Mouse (Mus musculus) kidney, embryonic 15.5 days (tissue): ENCODE results near the gene Gramd2. TPM values are rescaled to one million over a fixed set of nuclear protein-coding genes. Genes with fewer than 3 reads are reported as not detected.

Source experiments
- ATAC-seq: fragments of 200-750 bp; cut with Nextera tagmentation; replicated peaks from 2 replicates; pipeline ENCODE4 v1.8.0; 2017; ENCODE audit warnings: moderate TSS enrichment; ENCODE audit not compliant: low FRiP score
- H3K27ac ChIP-seq: fragments of 300-500 bp; sonication (generic); 2 replicates; pipeline ENCODE4 v1.5.1; 2015; ENCODE audit warnings: mild to moderate bottlenecking, inconsistent platforms
- H3K27me3 ChIP-seq: fragments of 300-500 bp; sonication (generic); 2 replicates; pipeline ENCODE4 v1.6.1; 2015; ENCODE audit warnings: inconsistent platforms
- H3K36me3 ChIP-seq: fragments of 300-500 bp; sonication (generic); 2 replicates; pipeline ENCODE4 v1.6.1; 2015; ENCODE audit warnings: inconsistent platforms
- H3K4me1 ChIP-seq: fragments of 300-500 bp; sonication (generic); 2 replicates; pipeline ENCODE4 v1.6.1; 2015; ENCODE audit warnings: inconsistent platforms
- H3K4me2 ChIP-seq: fragments of 300-500 bp; sonication (generic); 2 replicates; pipeline ENCODE4 v1.6.1; 2015; ENCODE audit warnings: moderate library complexity, mild to moderate bottlenecking, inconsistent platforms
- H3K4me3 ChIP-seq: fragments of 300-500 bp; sonication (generic); replicated peaks from 2 replicates; pipeline ENCODE4 v1.5.1; 2015; ENCODE audit warnings: mild to moderate bottlenecking, inconsistent platforms
- H3K9ac ChIP-seq: fragments of 300-500 bp; sonication (generic); 2 replicates; pipeline ENCODE4 v1.6.1; 2015; ENCODE audit warnings: mild to moderate bottlenecking, inconsistent platforms
- H3K9me3 ChIP-seq: fragments of 300-500 bp; sonication (generic); replicated peaks from 2 replicates; pipeline ENCODE4 v1.6.1; 2016; ENCODE audit warnings: inconsistent platforms
- WGBS: fragments of 180-500 bp; shearing (Covaris S2); methylation state at CpG from one replicate; pipeline ENCODE4 v1.1.7; 2015; ENCODE audit warnings: mixed read lengths; 5-methylcytosine and 5-hydroxymethylcytosine counted together
- polyA plus RNA-seq: library from polyadenylated mRNA; unstranded; fragments of >200 nt; fragmentation: Nextera tagmentation; extraction: Ambion mirVana; gene quantifications from 2 replicates; pipeline ENCODE4 v1.2.1, GENCODE M21; 2015

The Gramd2 gene
- polyA plus RNA-seq, 1 experiment from 2014 or later = 0.95 TPM

DNA sequence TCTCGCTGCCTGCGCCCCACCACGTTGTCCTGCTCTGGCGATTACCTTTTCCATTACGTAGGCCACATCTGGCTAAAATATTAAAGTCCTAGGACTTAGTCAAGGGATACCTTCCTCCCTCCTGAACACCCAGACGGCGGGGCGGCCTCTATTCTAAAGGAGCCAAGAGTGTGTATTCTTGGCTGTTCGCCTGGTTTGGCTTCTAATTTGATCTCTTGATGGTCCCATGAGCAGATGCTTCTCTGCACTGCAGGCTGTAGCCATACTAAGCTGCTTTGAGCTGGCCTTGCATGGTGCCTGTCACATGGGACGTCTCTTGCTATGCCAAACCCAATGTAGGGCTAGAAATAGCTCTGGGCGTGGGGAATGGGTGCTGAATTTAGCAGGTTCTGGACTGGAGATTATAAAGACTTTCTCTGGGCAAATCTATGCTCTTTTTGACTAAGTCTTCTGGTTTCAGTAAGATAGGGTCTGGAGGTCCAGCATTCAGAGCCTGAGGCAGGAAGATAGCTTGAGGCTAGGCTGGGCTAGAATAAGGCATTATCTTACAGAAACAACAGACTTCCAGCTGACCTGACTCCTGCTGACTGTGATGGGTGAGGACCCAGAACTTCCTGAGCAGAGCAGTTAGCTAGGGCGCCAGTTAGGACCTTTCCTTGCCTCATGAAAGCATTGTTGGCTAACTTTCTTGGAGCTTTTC, 7.6 kb upstream of the Gramd2 start:
- no peak for ATAC-seq
- Histone ChIP-seq H3K27ac (no peak overlapping the region), H3K9ac (no peak overlapping the region), H3K9me3 (no peaks in the 10 kb centered on the region), H3K36me3 (peaks cover 100% of the 10 kb centered on the region), H3K4me1 (no peaks in the 10 kb centered on the region), H3K27me3 (no peaks in the 10 kb centered on the region), H3K4me2 (no peak overlapping the region), H3K4me3 (no peak overlapping the region)
- 88% methylated on average over 12 of the region's 12 CpGs for WGBS

DNA sequence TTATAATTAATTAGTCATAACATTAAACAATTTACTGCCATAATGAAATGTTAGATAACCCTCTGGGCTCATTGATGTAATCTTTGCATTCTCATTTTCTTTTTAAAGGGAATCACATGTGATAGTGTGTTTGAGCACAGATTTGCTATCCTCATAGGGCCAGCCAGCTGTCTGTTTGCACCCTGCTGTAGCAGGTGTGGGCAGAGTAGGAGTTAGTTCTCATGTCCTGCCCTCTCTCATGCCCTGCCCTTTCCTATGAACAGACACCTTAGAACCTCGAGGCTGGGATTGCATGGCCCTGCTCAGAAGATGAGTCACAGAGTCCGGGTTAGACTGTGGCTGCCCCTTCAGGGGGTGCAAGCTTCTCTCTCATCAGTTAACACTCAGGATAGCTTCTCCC, 6.5 kb upstream of the Gramd2 start:
- H3K9me3 ChIP-seq = no peaks in the 10 kb centered on the region
- H3K4me2 ChIP-seq = no peak overlapping the region
- H3K27me3 ChIP-seq = no peaks in the 10 kb centered on the region
- 40% methylated on average over 2 of the region's 2 CpGs for whole genome bisulfite sequencing
- H3K36me3 ChIP-seq = peaks cover 100% of the 10 kb centered on the region
- ATAC-seq = no peak
- no peak overlapping the region for H3K27ac ChIP-seq
- no peak overlapping the region for H3K4me3 ChIP-seq
- H3K4me1 ChIP-seq = no peaks in the 10 kb centered on the region
- no peak overlapping the region for H3K9ac ChIP-seq

DNA sequence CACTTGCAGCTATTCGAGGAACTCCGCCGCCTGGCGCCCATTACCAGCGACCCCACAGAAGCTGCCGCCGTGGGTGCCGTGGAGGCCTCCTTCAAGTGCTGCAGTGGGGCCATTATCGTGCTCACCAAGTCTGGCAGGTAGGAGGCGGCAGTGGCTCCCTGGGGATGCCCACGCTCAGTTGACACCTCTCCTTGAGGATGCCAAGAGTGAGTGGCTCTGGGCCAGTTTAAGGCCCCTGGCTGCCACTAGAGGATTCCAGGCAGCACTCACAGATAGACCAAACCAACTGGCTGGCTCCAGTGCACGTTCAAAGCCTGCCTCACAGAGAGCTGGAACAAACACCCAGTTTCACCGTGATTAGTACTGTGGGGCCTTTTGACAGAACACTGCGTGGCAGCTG, 4.3 kb upstream of the Gramd2 start:
- H3K27ac ChIP-seq = no peak overlapping the region
- 92% methylated on average over 14 of the region's 14 CpGs for WGBS
- H3K9ac ChIP-seq = no peak overlapping the region
- H3K9me3 ChIP-seq = no peaks in the 10 kb centered on the region
- no peak for ATAC-seq
- H3K4me3 ChIP-seq = no peak overlapping the region
- peaks cover 2% of the 10 kb centered on the region for H3K27me3 ChIP-seq
- no peak overlapping the region for H3K4me2 ChIP-seq
- H3K36me3 ChIP-seq = peaks cover 90% of the 10 kb centered on the region
- peaks cover 13% of the 10 kb centered on the region for H3K4me1 ChIP-seq

DNA sequence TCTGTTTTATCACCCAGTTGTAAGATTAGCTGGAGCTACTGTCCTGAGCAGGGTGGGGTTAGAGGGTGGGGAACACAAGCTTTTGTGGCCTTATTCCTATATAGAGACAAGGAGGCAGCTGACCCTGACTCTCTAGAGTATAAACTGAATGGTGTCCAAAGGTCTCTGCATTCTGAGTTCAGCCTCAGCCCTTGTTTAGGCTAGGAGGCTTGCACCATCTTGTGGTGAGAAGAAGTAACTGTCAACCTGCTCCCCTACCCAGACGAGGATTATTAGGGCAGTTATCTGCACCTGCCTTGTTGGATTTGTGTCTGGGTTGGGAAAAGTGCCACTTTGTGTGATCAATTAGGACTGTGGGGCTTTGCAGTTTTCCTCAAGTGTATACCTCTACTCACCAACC, 1.6 kb upstream of the Gramd2 start:
- peaks cover 22% of the 10 kb centered on the region for H3K27me3 ChIP-seq
- peaks cover 63% of the 10 kb centered on the region for H3K36me3 ChIP-seq
- no peak overlapping the region for H3K4me3 ChIP-seq
- ATAC-seq = no peak
- H3K9ac ChIP-seq = no peak overlapping the region
- H3K9me3 ChIP-seq = no peaks in the 10 kb centered on the region
- H3K4me2 ChIP-seq = no peak overlapping the region
- peaks cover 14% of the 10 kb centered on the region for H3K4me1 ChIP-seq
- 8% methylated on average over 1 of the region's 1 CpGs for WGBS
- no peak overlapping the region for H3K27ac ChIP-seq

DNA sequence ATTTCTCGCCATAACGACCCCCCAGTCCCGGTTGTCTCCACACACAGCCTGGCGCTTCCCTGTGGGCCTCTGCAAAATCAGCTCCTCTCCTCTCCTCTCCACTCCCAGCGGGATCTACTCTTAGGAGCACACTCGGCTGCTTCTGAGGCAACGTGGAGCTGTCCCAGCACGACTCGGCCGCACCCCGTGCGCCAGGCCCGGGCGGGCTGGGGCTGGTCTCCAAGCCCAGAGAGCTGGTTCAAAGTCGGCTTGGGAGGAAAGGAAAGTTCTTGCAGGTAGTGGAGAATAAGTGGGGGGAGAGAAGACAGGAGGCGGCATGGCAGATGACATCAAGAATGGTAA, 561 bp downstream of the Gramd2 start:
- WGBS = 9% methylated on average over 16 of the region's 16 CpGs
- H3K27me3 ChIP-seq = peaks cover 22% of the 10 kb centered on the region

DNA sequence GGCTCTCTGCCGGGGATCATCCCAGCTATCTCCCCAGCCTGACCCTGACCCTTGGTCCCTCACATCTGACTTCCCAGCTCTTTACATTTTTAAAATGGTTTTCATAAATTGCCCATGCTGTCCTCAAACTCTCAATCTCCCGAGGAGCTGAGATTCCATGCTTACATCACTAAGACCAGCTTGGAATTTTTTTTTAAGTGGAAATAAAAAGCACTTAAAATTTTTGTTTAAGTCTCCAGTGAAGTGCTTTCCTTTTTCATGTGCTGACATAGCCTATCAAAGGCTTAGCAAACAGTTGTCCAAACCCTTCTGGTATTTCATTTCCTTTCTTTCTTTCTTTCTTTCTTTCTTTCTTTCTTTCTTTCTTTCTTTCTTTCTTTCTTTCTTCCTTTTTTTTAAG, 4.1 kb downstream of the Gramd2 start:
- WGBS = 66% methylated on average over 2 of the region's 2 CpGs
- Histone ChIP-seq H3K4me1 (peaks cover 14% of the 10 kb centered on the region), H3K4me2 (no peak overlapping the region), H3K4me3 (no peak overlapping the region), H3K27ac (no peak overlapping the region), H3K9me3 (no peaks in the 10 kb centered on the region), H3K9ac (no peak overlapping the region), H3K36me3 (peaks cover 8% of the 10 kb centered on the region), H3K27me3 (peaks cover 22% of the 10 kb centered on the region)
- no peak for ATAC-seq

More for the DNA sequence above, 561 bp downstream of the Gramd2 start:
- Histone ChIP-seq H3K4me3 (peak overlapping the region; percentile 53), H3K9ac (peak overlapping the region; percentile 51), H3K27ac (no peak overlapping the region), H3K9me3 (no peaks in the 10 kb centered on the region), H3K4me2 (peak overlapping the region; percentile 97), H3K36me3 (peaks cover 41% of the 10 kb centered on the region), H3K4me1 (peaks cover 14% of the 10 kb centered on the region)
- ATAC-seq = no peak

DNA sequence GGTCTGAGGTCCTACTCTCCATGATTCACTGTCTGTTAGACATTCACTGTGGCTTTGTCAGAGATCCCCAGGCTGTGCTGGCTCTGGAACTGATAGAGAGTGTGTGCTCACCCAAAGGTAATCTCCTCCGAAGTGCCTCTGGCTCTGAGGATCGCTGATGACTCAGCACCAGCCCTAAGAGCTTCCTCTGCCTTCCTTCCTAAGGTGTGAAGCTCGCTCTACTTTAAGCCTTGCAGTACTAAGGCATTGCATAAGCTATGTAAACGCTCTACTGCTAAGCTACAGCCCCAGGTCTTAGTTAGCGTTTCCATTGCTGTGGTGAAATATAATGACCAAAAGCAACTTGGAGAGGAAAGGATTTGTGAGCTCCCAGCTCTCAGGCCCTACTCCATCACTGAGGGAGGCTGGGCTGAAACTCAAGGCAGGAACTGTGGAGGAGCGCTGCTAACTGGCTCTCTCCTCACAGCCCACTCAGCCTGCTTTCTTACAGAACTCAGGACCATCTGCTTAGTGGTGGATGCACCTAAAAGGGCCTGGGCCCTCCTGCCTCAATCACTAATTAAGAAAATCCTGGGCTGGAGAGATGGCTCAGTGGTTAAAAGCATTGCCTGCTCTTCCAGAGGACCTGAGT, 7.6 kb downstream of the Gramd2 start:
- Histone ChIP-seq H3K9me3 (no peaks in the 10 kb centered on the region), H3K27ac (no peak overlapping the region), H3K4me2 (no peak overlapping the region), H3K4me3 (no peak overlapping the region), H3K4me1 (peaks cover 11% of the 10 kb centered on the region), H3K9ac (no peak overlapping the region), H3K27me3 (peaks cover under 1% of the 10 kb centered on the region; the same call in 1 of the 2 replicates), H3K36me3 (no peaks in the 10 kb centered on the region)
- WGBS = 36% methylated on average over 6 of the region's 6 CpGs
- no peak for ATAC-seq

DNA sequence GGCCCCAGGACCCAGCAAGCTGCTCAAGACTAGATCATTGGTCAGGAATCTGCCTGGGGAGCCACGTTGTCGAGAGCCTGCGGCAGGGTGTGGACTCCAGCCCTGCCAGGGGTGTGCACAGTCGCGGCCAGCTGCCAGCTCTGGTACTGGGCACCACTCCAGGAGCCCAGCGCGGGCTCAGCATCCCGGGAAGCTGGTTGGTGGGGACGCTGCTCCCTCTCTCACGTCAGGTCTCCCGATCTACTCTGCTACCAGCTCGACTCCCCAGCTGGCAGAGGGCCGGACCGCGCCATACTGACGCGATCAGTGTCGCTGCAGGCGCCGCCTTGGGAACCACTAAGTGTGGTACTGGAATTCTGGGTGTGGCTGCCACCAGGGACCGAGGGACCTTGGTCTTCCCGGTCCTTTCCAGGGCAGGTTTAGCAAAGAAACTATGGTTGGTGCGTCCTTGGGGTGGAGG, 11.7 kb downstream of the Gramd2 start:
- no peaks in the 10 kb centered on the region for H3K9me3 ChIP-seq
- H3K36me3 ChIP-seq = no peaks in the 10 kb centered on the region
- no peak overlapping the region for H3K27ac ChIP-seq
- H3K4me2 ChIP-seq = peak overlapping the region; percentile 63
- H3K4me1 ChIP-seq = peaks cover 14% of the 10 kb centered on the region
- H3K27me3 ChIP-seq = peaks cover 3% of the 10 kb centered on the region; the same call in 1 of the 2 replicates
- ATAC-seq = peak; percentile 54; the same call in 1 of the 2 replicates
- peak overlapping the region; percentile 21 for H3K9ac ChIP-seq
- 5% methylated on average over 23 of the region's 23 CpGs for WGBS
- H3K4me3 ChIP-seq = peak overlapping the region; percentile 39

DNA sequence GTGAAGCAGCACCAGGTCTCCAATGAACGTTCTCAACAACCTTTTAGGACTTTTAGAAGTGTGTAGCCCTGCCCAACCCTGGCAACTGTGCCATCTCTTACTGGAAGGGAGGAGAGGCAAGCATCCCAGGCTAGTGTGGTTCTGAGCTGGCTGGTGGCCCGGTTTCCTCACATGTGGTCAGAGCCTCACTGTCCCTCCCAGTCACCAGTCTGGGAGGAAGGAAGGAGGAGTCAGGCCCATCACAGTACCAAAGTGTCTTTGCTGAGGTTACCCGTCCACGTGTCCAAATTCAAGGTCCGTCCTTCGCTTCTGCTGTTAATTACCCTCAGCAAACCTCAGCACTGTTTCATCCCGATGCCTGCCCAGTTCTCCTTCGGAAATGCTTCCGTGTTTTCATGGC, 12.2 kb downstream of the Gramd2 start:
- 37% methylated on average over 9 of the region's 9 CpGs for WGBS
- no peak for ATAC-seq

DNA sequence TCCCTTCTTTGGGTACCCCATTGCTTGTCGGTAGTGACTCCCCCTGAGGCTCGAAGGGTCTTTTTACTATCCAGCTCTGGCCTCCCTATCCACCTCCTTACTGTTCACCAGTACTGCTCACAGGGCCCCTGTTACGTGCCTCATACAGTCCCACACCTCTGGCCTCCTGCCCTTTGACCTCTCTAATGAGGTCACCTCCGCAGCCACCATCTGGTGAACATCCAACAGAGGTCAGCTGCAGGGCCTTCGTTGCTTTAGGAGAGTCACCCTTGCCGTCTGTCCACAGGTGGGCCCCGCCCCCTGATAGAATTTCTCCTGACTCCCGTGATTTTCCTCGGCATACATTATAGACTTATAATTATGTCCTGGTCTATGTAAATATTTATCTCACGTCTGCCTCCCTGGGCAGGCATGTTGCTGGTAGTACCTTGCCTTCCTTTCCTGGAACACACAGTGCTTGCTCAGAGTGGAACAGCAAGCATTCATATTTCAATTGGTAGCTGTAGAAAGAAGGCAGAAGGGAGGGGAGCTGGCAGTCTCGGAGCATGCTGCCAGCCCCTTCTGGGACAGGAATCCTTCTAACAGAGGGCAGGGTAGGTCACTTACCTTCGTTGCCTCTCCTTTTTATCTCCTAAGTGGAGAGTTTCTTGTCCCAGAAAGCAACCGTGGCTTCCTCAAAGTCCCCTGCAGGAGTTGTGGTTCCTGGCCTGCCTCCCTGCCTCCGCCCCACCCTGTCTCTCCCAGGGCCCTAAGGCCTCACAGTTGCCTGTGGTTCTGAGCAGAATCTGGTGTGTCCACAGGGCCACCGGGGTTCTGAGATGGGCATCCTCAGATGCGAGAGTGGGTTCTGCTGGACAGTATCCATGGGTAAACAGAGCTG, 14.9 kb downstream of the Gramd2 start:
- no peak for ATAC-seq
- H3K9me3 ChIP-seq = no peaks in the 10 kb centered on the region
- 33% methylated on average over 16 of the region's 16 CpGs for WGBS
- no peak overlapping the region for H3K27ac ChIP-seq
- peaks cover 14% of the 10 kb centered on the region for H3K4me1 ChIP-seq
- H3K27me3 ChIP-seq = peaks cover 3% of the 10 kb centered on the region; the same call in 1 of the 2 replicates
- H3K9ac ChIP-seq = no peak overlapping the region
- no peak overlapping the region for H3K4me2 ChIP-seq
- H3K4me3 ChIP-seq = no peak overlapping the region
- no peaks in the 10 kb centered on the region for H3K36me3 ChIP-seq

More for the DNA sequence above, 12.2 kb downstream of the Gramd2 start:
- no peak overlapping the region for H3K27ac ChIP-seq
- no peak overlapping the region; the same call in 1 of the 2 replicates for H3K9ac ChIP-seq
- H3K9me3 ChIP-seq = no peaks in the 10 kb centered on the region
- peak overlapping the region; percentile 39 for H3K4me3 ChIP-seq
- peak overlapping the region; percentile 63 for H3K4me2 ChIP-seq
- H3K36me3 ChIP-seq = no peaks in the 10 kb centered on the region
- H3K4me1 ChIP-seq = peaks cover 14% of the 10 kb centered on the region
- peaks cover 3% of the 10 kb centered on the region; the same call in 1 of the 2 replicates for H3K27me3 ChIP-seq

DNA sequence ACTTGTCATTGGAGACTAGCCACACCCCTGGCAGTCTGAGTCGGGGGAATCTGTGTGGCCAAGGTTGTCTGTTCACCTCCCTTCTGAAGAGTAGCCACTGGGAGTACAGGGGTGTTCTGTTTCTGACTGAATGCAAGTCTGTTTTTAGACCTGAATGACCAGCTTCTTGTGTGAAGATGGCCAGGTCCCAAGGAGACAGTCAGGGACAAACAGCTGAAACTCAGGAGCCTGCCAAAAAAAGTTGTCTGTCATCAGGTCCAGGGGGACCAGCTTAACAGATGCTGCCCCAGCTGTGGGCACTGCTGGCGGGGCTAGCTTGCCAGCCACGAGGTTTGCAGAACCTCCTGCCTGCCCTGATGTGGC, 15.5 kb downstream of the Gramd2 start:
- Histone ChIP-seq H3K9ac (no peak overlapping the region), H3K4me2 (no peak overlapping the region), H3K27ac (no peak overlapping the region), H3K36me3 (no peaks in the 10 kb centered on the region), H3K27me3 (peaks cover 3% of the 10 kb centered on the region; the same call in 1 of the 2 replicates), H3K4me1 (peaks cover 14% of the 10 kb centered on the region), H3K4me3 (no peak overlapping the region), H3K9me3 (no peaks in the 10 kb centered on the region)
- no peak for ATAC-seq
- 32% methylated on average over 3 of the region's 3 CpGs for WGBS

DNA sequence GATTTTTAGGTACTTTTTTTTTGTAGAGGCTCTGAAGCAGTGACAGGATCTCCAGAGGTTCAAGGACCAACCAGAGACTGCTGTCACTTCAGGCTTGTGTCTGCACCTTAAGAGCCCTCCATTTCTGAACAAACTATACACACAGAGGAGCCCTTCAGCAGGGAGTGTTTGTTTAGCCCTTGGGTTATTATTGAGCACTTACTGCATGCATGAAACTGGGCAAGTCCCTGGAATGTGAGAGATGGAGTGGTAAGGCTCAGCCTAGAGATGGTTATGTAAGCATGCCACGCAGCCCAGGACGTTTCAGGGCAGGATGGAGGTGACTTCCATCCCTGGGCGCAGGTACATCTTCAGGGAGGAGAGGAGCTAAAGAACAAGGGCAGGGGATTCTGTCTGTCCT, 16.4 kb downstream of the Gramd2 start:
- Histone ChIP-seq H3K27me3 (peaks cover 3% of the 10 kb centered on the region; the same call in 1 of the 2 replicates), H3K36me3 (no peaks in the 10 kb centered on the region), H3K4me3 (no peak overlapping the region), H3K27ac (no peak overlapping the region), H3K4me2 (no peak overlapping the region), H3K4me1 (peaks cover 14% of the 10 kb centered on the region), H3K9ac (no peak overlapping the region), H3K9me3 (no peaks in the 10 kb centered on the region)
- WGBS = 79% methylated on average over 3 of the region's 3 CpGs
- ATAC-seq = no peak
